Mouse (Mus musculus) midbrain, embryonic 15.5 days (tissue): Measurements from ENCODE around the gene Slc1a3. TPM values are rescaled to one million over a fixed set of nuclear protein-coding genes. Genes with fewer than 3 reads are reported as not detected.
A peak's percentile ranks its signal among the peaks of the same experiment; 100 is the strongest.

ENCODE experiments used
- ATAC-seq: fragments of 200-750 bp; cut with Nextera tagmentation; replicated peaks from 2 replicates; pipeline ENCODE4 v1.8.0; 2017; ENCODE audit warnings: moderate TSS enrichment
- H3K27ac ChIP-seq: fragments of 300-500 bp; sonication (generic); 2 replicates; pipeline ENCODE4 v1.5.1; 2015; ENCODE audit warnings: mild to moderate bottlenecking, inconsistent platforms
- H3K27me3 ChIP-seq: fragments of 300-500 bp; sonication (generic); replicated peaks from 2 replicates; pipeline ENCODE4 v1.6.1; 2015; ENCODE audit warnings: inconsistent platforms
- H3K36me3 ChIP-seq: fragments of 300-500 bp; sonication (generic); replicated peaks from 2 replicates; pipeline ENCODE4 v1.6.1; 2015; ENCODE audit warnings: inconsistent platforms
- H3K4me1 ChIP-seq: fragments of 300-500 bp; sonication (generic); 2 replicates; pipeline ENCODE4 v1.6.1; 2015; ENCODE audit warnings: inconsistent platforms
- H3K4me2 ChIP-seq: fragments of 300-500 bp; sonication (generic); 2 replicates; pipeline ENCODE4 v1.6.1; 2015; ENCODE audit warnings: inconsistent platforms, mild to moderate bottlenecking, moderate library complexity
- H3K4me3 ChIP-seq: fragments of 300-500 bp; sonication (generic); 2 replicates; pipeline ENCODE4 v1.5.1; 2015; ENCODE audit warnings: mild to moderate bottlenecking, inconsistent platforms
- H3K9ac ChIP-seq: fragments of 300-500 bp; sonication (generic); 2 replicates; pipeline ENCODE4 v1.6.1; 2015; ENCODE audit warnings: mild to moderate bottlenecking, inconsistent platforms
- H3K9me3 ChIP-seq: fragments of 300-500 bp; sonication (generic); 2 replicates; pipeline ENCODE4 v1.6.1; 2016; ENCODE audit warnings: inconsistent platforms
- WGBS: fragments of 180-500 bp; shearing (Covaris S2); methylation state at CpG from one replicate; pipeline ENCODE4 v1.1.7; 2015; ENCODE audit warnings: mixed read lengths; 5-methylcytosine and 5-hydroxymethylcytosine counted together
- polyA plus RNA-seq: library from polyadenylated mRNA; unstranded; fragments of >200 nt; fragmentation: Nextera tagmentation; extraction: Ambion mirVana; gene quantifications from 2 replicates; pipeline ENCODE4 v1.2.1, GENCODE M21; 2015

Slc1a3 gene
- polyA plus RNA-seq, 1 experiment from 2014 or later: 100 TPM

- ATAC-seq: no peak
- Histone ChIP-seq H3K9me3 (no peaks in the 10 kb centered on the region), H3K4me1 (no peaks in the 10 kb centered on the region), H3K4me3 (no peak overlapping the region), H3K4me2 (no peak overlapping the region), H3K27ac (no peak overlapping the region), H3K9ac (no peak overlapping the region), H3K27me3 (no peaks in the 10 kb centered on the region), H3K36me3 (no peaks in the 10 kb centered on the region)
- 76% methylated on average over 2 of the region's 2 CpGs for WGBS
Measured at GRCm38 (mm10) chr15:8639856-8640255, 70.7 kb downstream of the Slc1a3 start.

GRCm38 (mm10) chr15:8638568-8639325 lies 71.8 kb downstream of the Slc1a3 start:
- no peak overlapping the region for H3K9ac ChIP-seq
- H3K4me3 ChIP-seq: no peak overlapping the region
- 93% methylated on average over 15 of the region's 15 CpGs for WGBS
- no peaks in the 10 kb centered on the region for H3K4me1 ChIP-seq
- no peak for ATAC-seq
- H3K27me3 ChIP-seq: no peaks in the 10 kb centered on the region
- no peaks in the 10 kb centered on the region for H3K9me3 ChIP-seq
- no peak overlapping the region for H3K27ac ChIP-seq
- H3K36me3 ChIP-seq: no peaks in the 10 kb centered on the region
- no peak overlapping the region for H3K4me2 ChIP-seq

- 90% methylated on average over 2 of the region's 2 CpGs for WGBS
- no peak for ATAC-seq
- Histone ChIP-seq H3K4me3 (no peak overlapping the region), H3K4me2 (no peak overlapping the region), H3K27ac (no peak overlapping the region), H3K9me3 (no peaks in the 10 kb centered on the region), H3K27me3 (no peaks in the 10 kb centered on the region), H3K4me1 (no peaks in the 10 kb centered on the region), H3K9ac (no peak overlapping the region), H3K36me3 (no peaks in the 10 kb centered on the region)
Measured at GRCm38 (mm10) chr15:8637283-8637682, 73.3 kb downstream of the Slc1a3 start.

GRCm38 (mm10) chr15:8635974-8636373 lies 74.6 kb downstream of the Slc1a3 start:
- Histone ChIP-seq H3K4me2 (no peak overlapping the region), H3K27ac (no peak overlapping the region), H3K4me3 (no peak overlapping the region), H3K36me3 (no peaks in the 10 kb centered on the region), H3K27me3 (peaks cover 2% of the 10 kb centered on the region; the same call in 1 of the 2 replicates), H3K9ac (no peak overlapping the region), H3K9me3 (no peaks in the 10 kb centered on the region), H3K4me1 (no peaks in the 10 kb centered on the region)
- 93% methylated on average over 15 of the region's 15 CpGs for WGBS
- no peak for ATAC-seq

GRCm38 (mm10) chr15:8634807-8635206 lies 75.8 kb downstream of the Slc1a3 start:
- WGBS: 86% methylated on average over 4 of the region's 4 CpGs
- no peak overlapping the region for H3K4me3 ChIP-seq
- H3K27ac ChIP-seq: no peak overlapping the region
- H3K4me2 ChIP-seq: no peak overlapping the region
- H3K9ac ChIP-seq: no peak overlapping the region
- H3K4me1 ChIP-seq: 0 out of 2 replicates have a peak, but pooled peaks cover under 1% of the 10 kb centered on the region
- peaks cover 6% of the 10 kb centered on the region; the same call in 1 of the 2 replicates for H3K27me3 ChIP-seq
- no peaks in the 10 kb centered on the region for H3K36me3 ChIP-seq
- ATAC-seq: no peak
- no peaks in the 10 kb centered on the region for H3K9me3 ChIP-seq

GRCm38 (mm10) chr15:8634355-8634754 lies 76.2 kb downstream of the Slc1a3 start:
- H3K27me3 ChIP-seq: peaks cover 6% of the 10 kb centered on the region; the same call in 1 of the 2 replicates
- WGBS: 36% methylated on average over 3 of the region's 3 CpGs
- no peak overlapping the region for H3K4me3 ChIP-seq
- H3K9me3 ChIP-seq: no peaks in the 10 kb centered on the region
- H3K9ac ChIP-seq: no peak overlapping the region
- no peak overlapping the region for H3K4me2 ChIP-seq
- 0 out of 2 replicates have a peak, but pooled peaks cover 5% of the 10 kb centered on the region for H3K4me1 ChIP-seq
- no peak for ATAC-seq
- H3K27ac ChIP-seq: no peak overlapping the region
- H3K36me3 ChIP-seq: no peaks in the 10 kb centered on the region

GRCm38 (mm10) chr15:8633375-8633774 lies 77.2 kb downstream of the Slc1a3 start:
- Histone ChIP-seq H3K4me3 (no peak overlapping the region), H3K9ac (no peak overlapping the region), H3K36me3 (no peaks in the 10 kb centered on the region), H3K27ac (no peak overlapping the region), H3K4me1 (0 out of 2 replicates have a peak, but pooled peaks cover 6% of the 10 kb centered on the region), H3K4me2 (no peak overlapping the region), H3K27me3 (peaks cover 6% of the 10 kb centered on the region; the same call in 1 of the 2 replicates), H3K9me3 (no peaks in the 10 kb centered on the region)
- no peak for ATAC-seq
- 62% methylated on average over 6 of the region's 6 CpGs for WGBS

GRCm38 (mm10) chr15:8632361-8632760 lies 78.2 kb downstream of the Slc1a3 start:
- no peak overlapping the region for H3K27ac ChIP-seq
- H3K4me3 ChIP-seq: no peak overlapping the region
- ATAC-seq: no peak; the same call in 1 of the 2 replicates
- no peaks in the 10 kb centered on the region for H3K9me3 ChIP-seq
- 13% methylated on average over 10 of the region's 10 CpGs for WGBS
- H3K9ac ChIP-seq: no peak overlapping the region
- no peak overlapping the region for H3K4me2 ChIP-seq
- H3K4me1 ChIP-seq: peaks cover 12% of the 10 kb centered on the region; the same call in 1 of the 2 replicates
- no peaks in the 10 kb centered on the region for H3K36me3 ChIP-seq
- peaks cover 11% of the 10 kb centered on the region; the same call in 1 of the 2 replicates for H3K27me3 ChIP-seq

GRCm38 (mm10) chr15:8629317-8629831 lies 81.2 kb downstream of the Slc1a3 start:
- peak overlapping the region; percentile 44 for H3K9ac ChIP-seq
- no peaks in the 10 kb centered on the region for H3K9me3 ChIP-seq
- under 1% methylated on average over 13 of the region's 13 CpGs for WGBS
- peak overlapping the region; percentile 42 for H3K4me3 ChIP-seq
- peak overlapping the region; percentile 57; the same call in 1 of the 2 replicates for H3K27ac ChIP-seq
- peak overlapping the region; percentile 76 for H3K4me2 ChIP-seq
- peaks cover 17% of the 10 kb centered on the region; the same call in 1 of the 2 replicates for H3K4me1 ChIP-seq
- ATAC-seq: peak; percentile 92
- no peaks in the 10 kb centered on the region for H3K36me3 ChIP-seq
- peaks cover 17% of the 10 kb centered on the region; the same call in 1 of the 2 replicates for H3K27me3 ChIP-seq

GRCm38 (mm10) chr15:8628150-8628549 lies 82.4 kb downstream of the Slc1a3 start:
- H3K9me3 ChIP-seq: no peaks in the 10 kb centered on the region
- 71% methylated on average over 8 of the region's 8 CpGs for WGBS
- no peak overlapping the region for H3K27ac ChIP-seq
- peaks cover 17% of the 10 kb centered on the region; the same call in 1 of the 2 replicates for H3K4me1 ChIP-seq
- no peak overlapping the region; the same call in 1 of the 2 replicates for H3K4me2 ChIP-seq
- no peak overlapping the region for H3K9ac ChIP-seq
- no peak overlapping the region for H3K4me3 ChIP-seq
- peaks cover 17% of the 10 kb centered on the region; the same call in 1 of the 2 replicates for H3K27me3 ChIP-seq
- ATAC-seq: no peak
- H3K36me3 ChIP-seq: no peaks in the 10 kb centered on the region

GRCm38 (mm10) chr15:8627097-8627537 lies 83.4 kb downstream of the Slc1a3 start:
- Histone ChIP-seq H3K4me2 (peak overlapping the region; percentile 65), H3K4me3 (peak overlapping the region; percentile 38), H3K27me3 (peaks cover 17% of the 10 kb centered on the region; the same call in 1 of the 2 replicates), H3K9ac (peak overlapping the region; percentile 7), H3K4me1 (peaks cover 17% of the 10 kb centered on the region; the same call in 1 of the 2 replicates), H3K9me3 (no peaks in the 10 kb centered on the region), H3K36me3 (no peaks in the 10 kb centered on the region), H3K27ac (no peak overlapping the region)
- 0 out of 2 replicates have a peak, but pooled peaks have one; percentile 12 for ATAC-seq
- WGBS: under 1% methylated on average over 15 of the region's 15 CpGs

- 51% methylated on average over 7 of the region's 7 CpGs for WGBS
Measured at GRCm38 (mm10) chr15:8625370-8625769, 85.2 kb downstream of the Slc1a3 start.

More at GRCm38 (mm10) chr15:8625370-8625769, 85.2 kb downstream of the Slc1a3 start:
- H3K9me3 ChIP-seq: no peaks in the 10 kb centered on the region
- no peak overlapping the region for H3K4me2 ChIP-seq
- ATAC-seq: peak; percentile 51
- H3K4me3 ChIP-seq: no peak overlapping the region
- H3K9ac ChIP-seq: no peak overlapping the region
- no peaks in the 10 kb centered on the region for H3K36me3 ChIP-seq
- H3K4me1 ChIP-seq: peaks cover 17% of the 10 kb centered on the region; the same call in 1 of the 2 replicates
- no peak overlapping the region for H3K27ac ChIP-seq
- H3K27me3 ChIP-seq: peaks cover 11% of the 10 kb centered on the region; the same call in 1 of the 2 replicates
